Mouse (Mus musculus): ENCODE data around the gene Gm20671. TPM values are rescaled to one million over a fixed set of nuclear protein-coding genes. Genes with fewer than 3 reads are reported as not detected.
"Not testable (repeated sequence)": the region's sequence is repeated elsewhere in the genome, so short reads cannot be mapped to it uniquely, and the experiment has no call there.

Gene Gm20671
- total RNA-seq, 1 experiment from 2014 or later, result 6.0 TPM

DNA sequence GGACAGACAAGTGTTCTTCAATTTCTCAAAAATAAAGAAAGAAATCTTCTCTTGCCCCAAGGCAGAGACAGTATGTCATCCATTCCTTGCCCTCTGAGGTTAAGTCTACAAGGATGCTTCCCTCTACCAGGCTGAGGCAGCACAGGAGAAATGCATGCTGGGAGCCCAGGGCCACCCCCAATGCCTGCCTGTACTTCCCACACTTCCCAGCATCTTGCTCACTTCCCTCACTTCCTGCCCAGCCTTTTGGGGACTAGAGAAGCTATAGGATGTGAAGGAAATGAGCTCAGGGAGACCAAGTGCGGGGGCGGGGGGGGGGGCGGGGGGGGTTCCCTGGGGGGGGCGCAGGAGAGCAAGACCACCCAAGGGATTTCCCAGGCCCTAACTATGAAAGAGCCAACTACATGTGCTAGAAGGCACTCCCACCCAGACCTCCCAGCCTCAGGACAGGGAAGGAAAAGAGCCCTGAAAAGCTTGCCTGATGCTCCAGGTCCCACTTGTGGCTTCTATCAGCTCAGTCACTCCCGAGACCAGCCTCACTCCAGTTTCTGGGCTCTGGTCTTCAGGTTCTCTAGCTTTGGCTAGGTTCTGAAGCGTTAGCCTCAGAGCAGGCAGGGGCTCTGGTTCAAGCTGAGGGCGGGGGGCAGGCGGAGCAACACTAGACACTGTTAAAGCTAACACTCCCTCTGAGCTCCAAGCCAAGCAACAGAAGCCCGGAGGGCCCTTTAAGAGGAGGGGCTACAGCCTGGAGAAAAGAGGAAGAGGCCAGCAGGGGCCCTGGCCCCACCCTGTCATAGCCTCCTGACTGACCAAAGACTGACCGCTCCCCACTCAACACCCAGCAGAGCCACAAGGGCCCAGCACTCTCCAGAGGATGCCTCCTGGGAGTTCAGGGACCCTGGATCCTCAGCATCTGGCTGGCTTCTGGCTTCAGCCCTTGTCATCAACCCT lies 80.9 kb downstream of the Gm20671 start:
- ATAC-seq (replicated peaks; ENCODE audit: insufficient number of reproducible peaks, low FRiP score, low TSS enrichment, poor library complexity, severe bottlenecking), result peak; percentile 88

DNA sequence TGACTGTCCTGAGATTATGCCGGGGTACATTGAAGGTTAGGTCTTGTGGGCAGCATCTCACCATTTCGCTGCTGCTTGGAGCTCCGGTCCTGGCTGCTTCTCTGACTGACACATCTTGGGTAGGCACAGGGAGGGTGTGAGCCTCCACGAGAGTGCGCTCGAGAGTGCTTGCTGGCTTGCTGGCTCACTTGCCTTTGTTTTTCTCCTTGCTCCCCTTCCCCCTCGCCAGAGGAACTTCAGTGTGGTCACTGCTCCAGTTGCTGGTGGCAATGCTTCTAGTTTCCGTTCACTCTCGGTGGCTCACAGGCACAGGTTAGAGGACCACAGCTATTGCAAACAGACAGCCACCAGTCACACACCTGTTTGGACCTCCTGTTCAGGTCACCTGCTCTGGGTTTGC lies 84.8 kb downstream of the Gm20671 start:
- ATAC-seq (replicated peaks; ENCODE audit: insufficient number of reproducible peaks, low FRiP score, low TSS enrichment, poor library complexity, severe bottlenecking), result no peak

DNA sequence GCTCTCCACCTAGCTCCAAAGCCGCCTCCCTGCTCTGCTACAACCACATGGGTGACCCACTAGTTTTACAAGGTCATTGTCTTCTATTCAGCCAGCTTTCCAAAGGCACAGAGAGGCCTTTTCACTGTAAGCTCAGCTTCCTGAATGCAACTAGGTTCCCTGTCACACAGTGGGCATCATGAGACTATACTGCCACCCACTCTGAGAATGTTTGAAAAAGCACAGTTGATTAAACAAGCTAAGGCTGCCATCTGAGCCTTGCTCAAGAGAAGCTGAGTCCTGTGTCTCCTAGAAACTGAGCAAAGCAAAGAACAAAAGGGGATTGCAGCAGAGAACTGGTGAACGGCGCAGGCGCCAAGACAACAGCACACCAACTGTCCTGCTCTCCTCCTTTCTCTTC lies 85.5 kb downstream of the Gm20671 start:
- peak; percentile 15 for ATAC-seq (replicated peaks; ENCODE audit: insufficient number of reproducible peaks, low FRiP score, low TSS enrichment, poor library complexity, severe bottlenecking)

DNA sequence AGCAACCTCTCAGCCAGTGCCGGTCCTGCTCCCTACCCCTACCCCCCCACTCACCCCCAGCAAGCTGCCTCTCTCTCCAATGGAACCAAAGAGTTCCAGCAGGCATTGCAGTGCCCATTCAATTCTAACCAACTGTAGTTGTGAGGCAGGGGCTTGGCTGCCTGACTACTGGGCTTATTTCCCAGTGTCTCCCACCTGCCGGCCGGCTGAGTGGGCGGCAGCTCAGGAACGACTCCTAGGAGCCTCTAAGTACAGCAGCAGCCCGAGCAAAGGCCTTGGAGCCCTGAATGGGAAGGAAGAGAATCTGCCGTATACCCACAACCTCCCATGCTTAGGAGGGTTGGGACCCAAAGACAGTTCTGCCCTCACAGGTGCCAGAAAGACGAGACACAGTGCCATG lies 86.1 kb downstream of the Gm20671 start:
- not testable (repeated sequence) for ATAC-seq (replicated peaks; ENCODE audit: insufficient number of reproducible peaks, low FRiP score, low TSS enrichment, poor library complexity, severe bottlenecking)

DNA sequence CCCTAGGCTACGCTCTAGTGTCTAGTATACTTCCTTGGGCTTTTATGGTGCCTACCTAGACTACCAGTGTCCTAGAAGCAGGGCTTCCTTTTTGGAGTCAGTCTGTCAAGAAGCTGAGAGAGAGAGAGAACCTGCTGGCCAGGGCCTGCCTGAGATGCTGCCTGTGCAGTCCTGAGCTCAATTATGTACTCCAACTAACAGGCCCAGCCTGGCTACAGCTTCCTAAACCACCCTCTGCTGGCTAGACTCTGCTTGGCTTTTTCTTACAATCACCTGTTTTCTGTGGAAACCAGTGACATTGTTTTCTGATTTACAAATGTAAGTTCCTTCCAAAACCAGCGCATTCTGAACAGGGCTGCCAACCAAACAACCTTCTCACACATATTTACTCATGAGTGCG lies 86.8 kb downstream of the Gm20671 start:
- ATAC-seq (replicated peaks; ENCODE audit: insufficient number of reproducible peaks, low FRiP score, low TSS enrichment, poor library complexity, severe bottlenecking), result no peak

DNA sequence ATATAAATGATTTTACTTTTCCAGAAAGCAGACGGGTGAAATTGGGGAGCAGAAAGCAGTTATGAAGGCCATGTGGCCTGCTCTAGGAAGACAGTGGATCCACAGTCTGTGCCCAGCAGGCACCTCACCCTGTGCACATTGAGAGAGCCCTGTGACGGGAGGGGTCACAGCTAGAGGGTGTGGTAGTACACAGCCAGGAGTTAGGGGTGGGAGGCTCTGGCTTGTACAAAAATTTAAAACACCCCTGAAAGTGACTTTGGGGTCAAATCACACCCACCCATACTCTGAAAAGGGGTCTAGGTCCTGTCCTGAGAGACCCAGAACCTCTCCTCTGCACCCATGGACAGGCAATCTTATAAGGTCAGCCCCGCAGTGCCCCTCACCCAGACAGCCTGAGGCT lies 90.1 kb downstream of the Gm20671 start:
- ATAC-seq (replicated peaks; ENCODE audit: insufficient number of reproducible peaks, low FRiP score, low TSS enrichment, poor library complexity, severe bottlenecking), result not testable (repeated sequence)

DNA sequence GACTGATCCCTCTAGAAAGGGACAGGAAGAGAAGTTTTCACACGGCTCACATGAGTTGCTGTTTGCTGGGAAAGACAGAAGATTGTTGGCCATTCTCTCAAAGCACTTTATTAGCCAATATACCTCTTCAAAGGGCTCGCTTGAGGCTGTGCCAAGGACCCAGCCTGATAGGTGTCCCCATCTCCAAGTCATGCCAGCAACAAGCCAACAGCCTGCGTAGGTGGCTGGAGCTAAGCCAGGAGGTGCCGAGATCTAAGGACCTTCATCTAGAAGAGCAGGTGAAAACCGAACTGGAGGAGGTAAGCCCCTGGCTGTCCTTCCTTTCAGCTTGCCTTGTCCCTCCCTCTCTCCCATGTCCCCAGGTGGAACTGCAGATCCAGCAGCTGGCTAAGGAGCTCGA lies 91.1 kb downstream of the Gm20671 start:
- ATAC-seq (replicated peaks; ENCODE audit: insufficient number of reproducible peaks, low FRiP score, low TSS enrichment, poor library complexity, severe bottlenecking), result no peak

DNA sequence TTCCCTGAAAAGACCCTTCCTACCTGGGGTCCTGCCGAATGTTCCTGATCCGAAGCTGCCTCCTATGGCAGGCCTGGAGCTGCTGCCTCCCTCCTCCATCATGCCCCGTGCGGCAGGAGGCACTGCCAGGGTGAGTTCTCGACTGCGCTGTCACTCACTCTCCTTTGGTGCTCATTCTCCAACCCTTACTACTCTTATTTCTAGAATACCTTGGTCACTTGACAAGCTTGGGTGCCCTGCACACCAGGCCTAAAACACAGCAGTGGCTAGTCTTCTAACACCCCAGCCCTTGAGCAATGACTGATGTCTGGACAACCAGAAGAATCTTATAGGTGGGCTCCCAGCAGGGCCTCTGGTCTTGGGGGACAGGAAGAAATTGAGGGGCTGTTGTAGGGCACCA lies 93.0 kb downstream of the Gm20671 start:
- ATAC-seq (replicated peaks; ENCODE audit: insufficient number of reproducible peaks, low FRiP score, low TSS enrichment, poor library complexity, severe bottlenecking), result peak; percentile 68

DNA sequence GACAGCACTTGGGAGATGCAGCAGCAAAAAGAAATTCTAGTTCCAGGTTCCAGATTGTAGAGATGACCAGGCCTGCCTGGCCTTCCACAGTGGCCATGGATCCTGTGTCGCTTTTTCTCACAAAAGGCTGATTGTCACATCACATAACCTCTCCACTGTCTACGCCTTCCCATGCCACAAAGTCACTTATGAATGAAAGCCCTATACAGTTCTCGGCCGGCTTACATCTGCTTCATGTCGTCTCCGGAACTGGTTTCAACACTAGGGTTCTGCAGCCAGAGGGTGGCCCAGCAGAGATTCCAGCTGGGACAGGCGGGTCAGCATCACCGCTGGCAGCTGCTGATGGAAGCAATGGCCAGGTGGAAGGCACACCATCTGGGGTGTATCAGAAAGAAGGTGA lies 98.1 kb downstream of the Gm20671 start:
- 0 out of 2 replicates have a peak, but pooled peaks have one; percentile 45 for ATAC-seq (replicated peaks; ENCODE audit: insufficient number of reproducible peaks, low FRiP score, low TSS enrichment, poor library complexity, severe bottlenecking)

DNA sequence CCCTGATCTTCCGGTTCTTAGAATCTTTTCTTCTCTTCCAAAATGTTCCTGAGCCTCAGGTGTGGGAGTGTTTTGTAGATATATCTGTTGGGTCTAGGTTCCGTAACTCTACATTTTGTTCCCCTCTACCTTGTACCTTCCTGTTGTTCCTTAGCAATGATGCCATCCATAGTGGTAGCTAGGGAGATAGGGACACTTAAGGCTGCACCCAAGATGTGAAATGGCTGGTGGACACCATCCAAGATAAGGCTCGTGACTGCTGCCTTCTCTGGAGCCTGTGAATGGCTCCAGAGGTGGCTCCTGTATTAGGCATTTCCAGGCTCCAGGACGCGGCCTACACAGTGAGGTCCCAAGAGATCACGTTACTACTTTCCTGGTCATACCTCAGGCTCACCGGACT lies 98.6 kb downstream of the Gm20671 start:
- 0 out of 2 replicates have a peak, but pooled peaks have one; percentile 32 for ATAC-seq (replicated peaks; ENCODE audit: insufficient number of reproducible peaks, low FRiP score, low TSS enrichment, poor library complexity, severe bottlenecking)

DNA sequence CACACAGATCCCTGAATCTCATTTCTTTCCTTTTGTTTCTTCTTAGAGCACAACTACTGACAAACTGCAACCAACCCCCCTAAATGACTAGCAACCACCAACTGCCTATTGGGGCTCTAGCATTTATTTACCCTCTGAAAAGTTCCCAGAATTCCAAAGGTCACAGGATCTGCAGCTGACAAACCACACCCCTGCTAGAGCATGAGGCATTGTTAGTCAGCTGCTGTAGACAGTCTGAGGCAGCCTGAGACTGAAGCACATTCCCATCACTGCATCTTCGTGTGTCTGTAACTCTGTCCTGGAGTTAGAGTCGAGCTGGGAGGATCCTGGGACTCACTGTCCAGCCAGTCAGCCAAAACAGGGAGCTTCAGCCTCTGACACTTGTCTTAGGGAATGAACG lies 101.5 kb downstream of the Gm20671 start:
- not testable (repeated sequence) for ATAC-seq (replicated peaks; ENCODE audit: insufficient number of reproducible peaks, low FRiP score, low TSS enrichment, poor library complexity, severe bottlenecking)

DNA sequence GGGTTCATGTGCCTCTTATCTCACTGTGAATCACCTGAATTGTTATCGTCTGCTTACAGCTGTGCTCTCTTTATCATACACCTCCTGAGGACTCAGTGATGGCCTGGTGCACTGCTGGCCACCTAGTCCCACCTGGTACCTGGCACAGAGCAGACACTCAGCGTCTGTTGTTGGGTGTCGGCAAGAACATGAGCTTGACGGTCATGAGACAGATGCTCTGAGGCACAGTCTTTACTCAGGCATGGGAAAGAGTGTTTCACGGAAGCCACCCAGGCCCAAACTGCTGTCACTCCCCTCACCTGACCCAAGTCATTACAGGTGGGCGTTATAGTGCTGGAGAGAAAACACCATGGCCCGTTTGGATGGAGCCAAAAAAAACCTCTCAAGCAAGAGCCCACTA lies 102.9 kb downstream of the Gm20671 start:
- no peak for ATAC-seq (replicated peaks; ENCODE audit: insufficient number of reproducible peaks, low FRiP score, low TSS enrichment, poor library complexity, severe bottlenecking)

DNA sequence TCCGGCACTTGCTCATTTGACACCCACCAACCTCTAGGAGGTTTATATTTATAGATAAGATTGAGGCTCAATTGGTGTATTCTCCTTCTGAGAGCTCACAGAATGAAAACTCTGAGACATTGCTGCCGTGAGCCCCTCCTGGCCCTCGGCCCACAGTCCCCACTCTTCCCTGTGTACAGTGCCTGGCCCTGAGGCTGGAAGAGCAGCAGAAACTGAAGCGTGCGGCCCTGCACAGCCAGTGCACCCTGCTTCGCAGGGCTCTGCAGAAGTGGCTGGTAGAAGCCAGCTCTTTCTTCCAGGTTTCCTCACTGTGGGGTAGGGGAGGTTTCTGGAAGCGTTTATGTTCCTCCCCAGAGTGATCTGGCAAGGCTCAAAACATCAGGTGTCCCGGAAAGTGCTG lies 104.2 kb downstream of the Gm20671 start:
- peak; percentile 59; the same call in 1 of the 2 replicates for ATAC-seq (replicated peaks; ENCODE audit: insufficient number of reproducible peaks, low FRiP score, low TSS enrichment, poor library complexity, severe bottlenecking)

DNA sequence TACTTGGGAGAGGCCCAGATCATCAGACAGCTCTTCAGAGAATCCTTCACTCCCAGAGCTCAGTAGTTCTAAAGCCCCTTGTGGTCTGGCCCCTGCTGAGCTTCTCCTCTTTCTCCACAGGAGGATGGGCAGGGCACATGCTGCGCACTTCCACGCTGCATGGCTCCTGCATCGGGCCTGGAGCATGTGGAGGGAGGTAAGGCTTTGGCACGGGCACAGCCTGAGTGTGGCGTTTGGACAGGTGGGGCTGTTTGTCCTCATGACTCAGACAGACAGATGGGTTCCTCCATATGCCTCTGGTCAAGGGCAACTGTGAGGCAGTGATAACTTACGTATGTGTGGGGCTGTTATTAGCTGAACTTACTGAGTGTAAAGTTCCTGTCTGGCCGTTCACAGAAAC lies 104.6 kb downstream of the Gm20671 start:
- ATAC-seq (replicated peaks; ENCODE audit: insufficient number of reproducible peaks, low FRiP score, low TSS enrichment, poor library complexity, severe bottlenecking), result no peak; the same call in 1 of the 2 replicates

DNA sequence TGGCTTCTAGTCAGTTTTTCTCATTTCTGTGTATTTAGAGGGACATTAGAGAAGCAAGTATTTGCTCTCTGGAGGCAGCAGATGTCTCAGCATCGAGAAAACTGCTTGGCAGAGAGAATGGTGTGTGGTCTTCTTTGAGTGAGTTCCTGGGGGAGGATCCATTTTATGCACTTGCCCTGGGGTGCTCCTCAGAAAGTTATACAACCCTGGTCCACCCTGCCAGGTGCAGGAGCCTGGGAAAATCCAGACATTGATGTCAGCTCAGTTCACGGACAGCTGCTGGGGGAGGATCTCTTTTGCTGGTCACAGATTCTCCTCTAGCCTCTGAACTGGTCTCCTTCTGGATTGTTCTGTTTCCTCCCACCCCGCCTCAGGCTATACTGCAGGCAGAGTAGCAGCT lies 105.6 kb downstream of the Gm20671 start:
- ATAC-seq (replicated peaks; ENCODE audit: insufficient number of reproducible peaks, low FRiP score, low TSS enrichment, poor library complexity, severe bottlenecking), result no peak

DNA sequence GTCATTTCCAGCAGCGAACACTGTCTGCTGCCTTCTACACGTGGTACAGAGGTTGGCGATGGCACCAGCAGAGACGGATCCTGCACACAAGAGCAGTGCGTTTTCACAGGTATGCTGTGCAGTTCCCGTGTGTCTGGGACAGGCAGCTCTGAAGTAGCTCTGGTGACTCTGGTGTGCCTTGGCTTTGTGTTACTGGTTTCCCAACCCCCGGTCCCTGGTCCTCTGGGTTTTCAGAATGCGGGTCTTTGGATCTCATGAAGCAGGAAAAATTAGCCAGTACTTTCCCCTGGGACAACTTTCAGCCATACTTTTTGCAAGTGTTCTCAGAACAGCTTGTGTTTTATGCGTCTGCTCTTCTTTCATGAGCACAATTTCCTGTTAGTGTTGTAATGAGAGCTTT lies 106.5 kb downstream of the Gm20671 start:
- ATAC-seq (replicated peaks; ENCODE audit: insufficient number of reproducible peaks, low FRiP score, low TSS enrichment, poor library complexity, severe bottlenecking), result no peak

DNA sequence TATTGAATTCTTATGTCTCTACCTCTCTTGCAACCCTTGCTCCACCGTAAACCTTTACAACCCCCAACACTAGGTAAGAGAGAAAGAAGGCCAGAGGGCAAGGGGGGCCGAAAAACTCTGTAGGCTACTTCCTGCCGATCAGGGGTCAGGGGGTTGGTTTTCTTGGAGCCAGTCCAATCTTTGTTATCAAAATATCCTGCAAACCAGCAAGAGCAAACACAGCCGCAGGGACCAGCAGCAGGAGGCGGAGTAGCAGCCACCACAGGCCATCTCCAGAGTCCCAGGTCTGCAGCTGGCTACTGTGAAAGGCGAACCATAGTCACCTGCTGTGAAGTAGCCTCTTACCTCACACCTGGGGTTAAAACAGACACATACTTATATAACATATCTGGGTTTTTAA lies 108.0 kb downstream of the Gm20671 start:
- ATAC-seq (replicated peaks; ENCODE audit: insufficient number of reproducible peaks, low FRiP score, low TSS enrichment, poor library complexity, severe bottlenecking), result no peak

DNA sequence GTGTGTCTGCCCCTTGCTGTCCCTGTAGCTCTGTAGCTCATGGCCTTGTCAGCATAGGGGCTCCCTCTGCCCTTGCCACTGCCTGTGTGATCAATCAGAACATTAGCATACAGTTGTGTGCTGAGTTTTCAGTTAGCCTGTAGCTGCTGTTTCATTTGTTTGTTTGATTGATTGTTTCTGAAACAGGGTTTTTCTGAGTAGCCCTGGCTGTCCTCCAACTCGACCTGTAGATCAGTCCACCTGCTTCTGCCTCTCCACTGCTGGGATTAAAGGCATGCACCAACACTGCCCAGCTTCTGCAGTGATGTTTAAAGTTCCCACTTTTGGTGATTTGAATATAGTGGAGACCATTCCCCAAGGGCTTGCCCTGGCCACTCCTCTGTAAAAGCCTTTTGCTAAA lies 109.2 kb downstream of the Gm20671 start:
- ATAC-seq (replicated peaks; ENCODE audit: insufficient number of reproducible peaks, low FRiP score, low TSS enrichment, poor library complexity, severe bottlenecking), result no peak

DNA sequence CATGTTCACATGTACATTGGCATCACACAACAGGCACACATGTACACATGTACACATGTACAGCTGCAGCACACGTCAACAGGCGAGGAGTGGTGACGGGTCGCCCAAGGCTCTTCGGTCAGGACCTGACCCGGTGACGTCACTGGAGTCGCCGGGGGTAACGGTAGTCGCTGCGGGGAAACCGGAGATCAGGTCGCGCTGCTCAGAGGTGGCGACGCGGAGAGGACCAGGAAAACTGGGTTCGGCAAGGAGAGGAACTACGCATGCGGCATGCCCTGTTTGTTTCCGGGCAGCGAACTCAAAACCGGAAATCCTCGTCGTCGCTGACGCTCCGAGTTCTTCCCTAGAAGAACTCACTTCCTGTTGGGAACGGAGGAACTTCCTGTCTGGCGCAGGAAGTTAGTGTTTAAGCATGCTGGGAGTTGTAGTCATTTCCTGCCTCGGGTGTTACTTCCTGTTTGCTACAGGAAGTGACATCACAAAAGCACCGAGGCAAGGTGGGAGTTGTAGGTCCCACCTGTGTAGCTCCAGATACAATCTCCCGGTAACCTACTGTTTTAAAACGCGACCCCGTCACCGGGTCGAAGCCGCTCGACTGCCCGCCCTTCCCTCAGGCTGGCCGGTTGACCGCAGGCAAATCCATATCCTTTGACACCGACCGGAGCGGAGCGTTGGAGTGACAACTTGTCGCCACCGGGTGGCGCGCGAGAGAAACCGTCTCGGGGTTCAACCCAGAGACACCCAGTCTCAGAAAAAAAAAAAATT lies 113.0 kb downstream of the Gm20671 start:
- peak; percentile 94 for ATAC-seq (replicated peaks; ENCODE audit: insufficient number of reproducible peaks, low FRiP score, low TSS enrichment, poor library complexity, severe bottlenecking)
